Comparison of ENCODE assay signal across 21 mouse cellular contexts in the genomic region with DNA sequence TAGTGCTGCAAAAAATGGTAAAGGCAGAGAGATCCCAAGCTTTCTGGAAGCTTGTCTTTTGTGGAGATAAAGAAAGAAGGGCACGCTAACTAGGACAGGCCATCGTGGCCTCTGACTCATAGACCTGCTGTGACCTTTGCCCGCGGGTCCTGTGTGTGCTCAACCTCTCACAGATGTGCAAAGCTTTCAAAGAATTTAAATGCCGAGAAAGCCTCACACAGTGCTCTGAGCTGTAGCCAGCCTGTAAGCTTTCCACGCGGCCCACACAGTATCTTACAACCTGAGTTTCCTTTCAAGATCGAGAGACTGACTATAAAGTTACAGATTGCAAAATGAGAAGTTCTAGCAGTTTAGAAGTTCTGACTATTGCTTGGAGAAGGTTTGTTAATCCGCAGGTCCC. TPM values are rescaled to one million over a fixed set of nuclear protein-coding genes. Genes with fewer than 3 reads are reported as not detected.
DNase-seq lines count a peak whose midpoint lies in the region; ATAC-seq and TF ChIP-seq lines count a peak whose summit lies in the region.
"Had no signal": no experiment of that assay in that cellular context is flagged by ENCODE, and none has a peak within 500 bp of the region (broad histone marks: within the 10 kb centered on the region; RNA-seq: fewer than 3 reads in every experiment).

No protein-coding gene starts in this region.

- no peaks in the 10 kb centered on the region for H3K79me2 ChIP-seq in heart, adult 2 months (replicated peaks; ENCODE audit: control insufficient read depth, insufficient read depth, low read length)

- intact Hi-C loops in gastrocnemius, adult 2 months (cut with DNase I) = no loop called here
- intact Hi-C loops in heart, adult 2 months (cut with DNase I) = no loop called here
- intact Hi-C loops in heart, postnatal 14 days (cut with DNase I) = no loop called here

- no peak for TF ChIP-seq EP300 in heart, adult 2 months (IDR thresholded peaks at IDR 0.05; ENCODE audit: insufficient read depth, low read depth, low read length)

- no peak for ATAC-seq in midbrain, embryonic 11.5 days (ENCODE audit: low FRiP score)
- no peak for ATAC-seq in midbrain, embryonic 16.5 days
- ATAC-seq: midbrain, embryonic 13.5 days had no signal

- no peak overlapping the region for H3K27ac ChIP-seq in gastrocnemius, adult 2 months
- no peak overlapping the region for H3K27ac ChIP-seq in midbrain, embryonic 11.5 days (ENCODE audit: low read depth, low read length)
- H3K27ac ChIP-seq in midbrain, embryonic 16.5 days (ENCODE audit: low read length) = no peak overlapping the region
- peak overlapping the region; percentile 54 for H3K27ac ChIP-seq in small intestine, adult 2 months (ENCODE audit: insufficient read depth, low read depth, low read length)
- H3K27ac ChIP-seq in heart, adult 2 months = no peak overlapping the region
- H3K27ac ChIP-seq: forebrain, embryonic 15.5 days; heart, embryonic 10.5 days; hindbrain, embryonic 12.5 days; kidney, postnatal 0 days; limb, embryonic 15.5 days; lung, embryonic 15.5 days; midbrain, embryonic 13.5 days had no signal

- WGBS in midbrain, embryonic 11.5 days = 38% methylated on average over 9 of the region's 9 CpGs
- 37% methylated on average over 9 of the region's 9 CpGs for whole genome bisulfite sequencing in midbrain, embryonic 16.5 days
- 23% methylated on average over 9 of the region's 9 CpGs for WGBS in small intestine, adult 2 months
- 62% methylated on average over 9 of the region's 9 CpGs for WGBS in heart, adult 2 months

- TF ChIP-seq POLR2A in small intestine, adult 2 months (IDR thresholded peaks at IDR 0.05; ENCODE audit: low read depth, low read length) = no peak
- no peak for TF ChIP-seq POLR2A in heart, adult 2 months (IDR thresholded peaks at IDR 0.05; ENCODE audit: insufficient read depth, low read depth, low read length)

- H3K9ac ChIP-seq in midbrain, embryonic 11.5 days (ENCODE audit: low read length) = no peak overlapping the region
- no peak overlapping the region for H3K9ac ChIP-seq in midbrain, embryonic 16.5 days (ENCODE audit: low read depth, low read length)
- no peak overlapping the region for H3K9ac ChIP-seq in heart, adult 2 months (ENCODE audit: low read depth, low read length)
- H3K9ac ChIP-seq: forebrain, embryonic 15.5 days; hindbrain, embryonic 12.5 days; limb, embryonic 15.5 days; lung, embryonic 15.5 days; midbrain, embryonic 13.5 days had no signal

- no peaks in the 10 kb centered on the region for H3K36me3 ChIP-seq in midbrain, embryonic 11.5 days (ENCODE audit: control insufficient read depth, insufficient read depth, low read length)
- no peaks in the 10 kb centered on the region for H3K36me3 ChIP-seq in midbrain, embryonic 16.5 days (ENCODE audit: control insufficient read depth, insufficient read depth, low read length)
- H3K36me3 ChIP-seq in small intestine, adult 2 months (ENCODE audit: control insufficient read depth, insufficient read depth, low read length) = no peaks in the 10 kb centered on the region
- H3K36me3 ChIP-seq in heart, adult 2 months (ENCODE audit: control insufficient read depth, insufficient read depth, low read length) = no peaks in the 10 kb centered on the region
- H3K36me3 ChIP-seq: forebrain, embryonic 15.5 days; heart, embryonic 10.5 days; hindbrain, embryonic 12.5 days; limb, embryonic 15.5 days; lung, embryonic 15.5 days; midbrain, embryonic 13.5 days had no signal

- no peak overlapping the region for H3K4me3 ChIP-seq in gastrocnemius, adult 2 months
- no peak overlapping the region for H3K4me3 ChIP-seq in midbrain, embryonic 11.5 days (ENCODE audit: low read depth, low read length)
- no peak overlapping the region for H3K4me3 ChIP-seq in midbrain, embryonic 16.5 days (ENCODE audit: low read depth, low read length)
- no peak overlapping the region for H3K4me3 ChIP-seq in small intestine, adult 2 months (ENCODE audit: low read depth, low read length)
- H3K4me3 ChIP-seq in heart, adult 2 months = no peak overlapping the region
- H3K4me3 ChIP-seq: forebrain, embryonic 15.5 days; heart, embryonic 10.5 days; hindbrain, embryonic 12.5 days; limb, embryonic 15.5 days; lung, embryonic 15.5 days; midbrain, embryonic 13.5 days; myocyte had no signal

- no peak overlapping the region for H3K4me2 ChIP-seq in midbrain, embryonic 11.5 days
- no peak overlapping the region for H3K4me2 ChIP-seq in midbrain, embryonic 16.5 days (ENCODE audit: low read length)
- H3K4me2 ChIP-seq: forebrain, embryonic 15.5 days; hindbrain, embryonic 12.5 days; limb, embryonic 15.5 days; lung, embryonic 15.5 days; midbrain, embryonic 13.5 days had no signal

- H3K9me3 ChIP-seq in midbrain, embryonic 11.5 days (ENCODE audit: control insufficient read depth, low read length) = no peaks in the 10 kb centered on the region
- H3K9me3 ChIP-seq in midbrain, embryonic 16.5 days (replicated peaks; ENCODE audit: control insufficient read depth, low read length, poor library complexity, severe bottlenecking) = no peaks in the 10 kb centered on the region
- H3K9me3 ChIP-seq: forebrain, embryonic 15.5 days; heart, embryonic 10.5 days; hindbrain, embryonic 12.5 days; limb, embryonic 15.5 days; lung, embryonic 15.5 days; midbrain, embryonic 13.5 days had no signal

- no peak for TF ChIP-seq CTCF in gastrocnemius, adult 2 months (IDR thresholded peaks at IDR 0.05)
- no peak for TF ChIP-seq CTCF in small intestine, adult 2 months (IDR thresholded peaks at IDR 0.05; ENCODE audit: extremely low read depth, insufficient read length, insufficient replicate concordance, low read depth, low read length)
- no peak for TF ChIP-seq CTCF in heart, adult 2 months (IDR thresholded peaks at IDR 0.05)

- no peaks in the 10 kb centered on the region for H3K4me1 ChIP-seq in midbrain, embryonic 11.5 days (ENCODE audit: control insufficient read depth, insufficient read depth, low read length)
- no peaks in the 10 kb centered on the region for H3K4me1 ChIP-seq in midbrain, embryonic 16.5 days (ENCODE audit: control insufficient read depth, insufficient read depth, low read length)
- peaks cover 25% of the 10 kb centered on the region for H3K4me1 ChIP-seq in small intestine, adult 2 months (ENCODE audit: control insufficient read depth, insufficient read depth, insufficient read length, low read length)
- H3K4me1 ChIP-seq in heart, adult 2 months (ENCODE audit: control insufficient read depth, insufficient read depth, low read length) = 0 out of 2 replicates have a peak, but pooled peaks cover 1% of the 10 kb centered on the region

- DNase-seq in gastrocnemius, adult 2 months = peak; percentile 5
- no peak for DNase-seq in gastrocnemius, postnatal 10 days
- DNase-seq in midbrain, embryonic 11.5 days (ENCODE audit: low spot score, missing footprints) = peak; percentile 76
- peak; percentile 63 for DNase-seq in brain, adult 2 months (ENCODE audit: low read depth, low spot score)
- DNase-seq in heart, adult 2 months = no peak
- no peak for DNase-seq in heart, postnatal 14 days
- DNase-seq: B cell, adult 2 months; layer of hippocampus, postnatal 36 days; right cerebral cortex, postnatal 14 days; thymus, adult 2 months had no signal

- no peaks in the 10 kb centered on the region for H3K27me3 ChIP-seq in midbrain, embryonic 11.5 days (ENCODE audit: control insufficient read depth, insufficient read depth, low read length)
- H3K27me3 ChIP-seq in midbrain, embryonic 16.5 days (ENCODE audit: control insufficient read depth, insufficient read depth, low read depth, low read length) = no peaks in the 10 kb centered on the region
- no peaks in the 10 kb centered on the region for H3K27me3 ChIP-seq in small intestine, adult 2 months (ENCODE audit: control insufficient read depth, insufficient read depth, low read length)
- H3K27me3 ChIP-seq in heart, adult 2 months (ENCODE audit: control insufficient read depth, insufficient read depth, low read length) = no peaks in the 10 kb centered on the region
- H3K27me3 ChIP-seq: forebrain, embryonic 15.5 days; hindbrain, embryonic 12.5 days; limb, embryonic 15.5 days; lung, embryonic 15.5 days; midbrain, embryonic 13.5 days had no signal

RNA-seq across cellular contexts. Expression of a gene that starts 12.0 kb away (rescaled TPM):
- 10 to 100 TPM; 12.5 to 26.8 TPM for total RNA-seq in gastrocnemius, adult 2 months (2021)
- 10 to 100 TPM; 35.7 to 42.7 TPM for total RNA-seq in gastrocnemius, postnatal 10 days (2021)
- polyA plus RNA-seq in midbrain, embryonic 11.5 days (2014; fragmentation: Nextera tagmentation; extraction: Ambion mirVana) = 20.5 and 21.9 TPM in 2 replicates
- polyA plus RNA-seq in midbrain, embryonic 16.5 days (2015; fragmentation: Nextera tagmentation; extraction: Ambion mirVana) = 51.6 and 53.4 TPM in 2 replicates
- polyA plus RNA-seq in small intestine, adult 2 months (2012; rRNA removed) = 4.7 and 13.1 TPM in 2 replicates
- total RNA-seq in heart, adult 2 months (2021) = 10 to 100 TPM; 12.7 to 29.3 TPM
- 19.1 and 24.5 TPM in 2 replicates for polyA plus RNA-seq in heart, adult 2 months (2012; rRNA removed)
- 10 to 100 TPM; 20.9 to 26.6 TPM for total RNA-seq in heart, postnatal 14 days (2021)

RNA-seq across cellular contexts. Expression of a gene that starts 14.4 kb away (rescaled TPM):
- total RNA-seq in gastrocnemius, adult 2 months (2021) = 1 to 10 TPM; 4.9 to 5.1 TPM
- 1 to 10 TPM; 5.9 to 6.7 TPM for total RNA-seq in gastrocnemius, postnatal 10 days (2021)
- polyA plus RNA-seq in midbrain, embryonic 11.5 days (2014; fragmentation: Nextera tagmentation; extraction: Ambion mirVana) = 9.2 and 9.5 TPM in 2 replicates
- polyA plus RNA-seq in midbrain, embryonic 16.5 days (2015; fragmentation: Nextera tagmentation; extraction: Ambion mirVana) = 16.1 and 17.9 TPM in 2 replicates
- 124 and 160 TPM in 2 replicates for polyA plus RNA-seq in small intestine, adult 2 months (2012; rRNA removed)
- 1 to 10 TPM; 5.6 to 6.2 TPM for total RNA-seq in heart, adult 2 months (2021)
- polyA plus RNA-seq in heart, adult 2 months (2012; rRNA removed) = 10.9 and 12.9 TPM in 2 replicates
- total RNA-seq in heart, postnatal 14 days (2021) = 1 to 10 TPM; 5.5 to 5.6 TPM

RNA-seq across cellular contexts. Expression of a gene that starts 44.8 kb away (rescaled TPM):
- 1 to 10 TPM; 3.0 to 3.9 TPM for total RNA-seq in gastrocnemius, adult 2 months (2021)
- total RNA-seq in gastrocnemius, postnatal 10 days (2021) = 10 to 100 TPM; 24.1 to 27.2 TPM
- polyA plus RNA-seq in midbrain, embryonic 11.5 days (2014; fragmentation: Nextera tagmentation; extraction: Ambion mirVana) = 34.5 and 37.1 TPM in 2 replicates
- 126 and 129 TPM in 2 replicates for polyA plus RNA-seq in midbrain, embryonic 16.5 days (2015; fragmentation: Nextera tagmentation; extraction: Ambion mirVana)
- 4.7 and 5.3 TPM in 2 replicates for polyA plus RNA-seq in small intestine, adult 2 months (2012; rRNA removed)
- 1 to 10 TPM; 3.8 to 4.5 TPM for total RNA-seq in heart, adult 2 months (2021)
- 6.9 and 7.1 TPM in 2 replicates for polyA plus RNA-seq in heart, adult 2 months (2012; rRNA removed)
- total RNA-seq in heart, postnatal 14 days (2021) = 1 to 10 TPM; 7.4 to 8.6 TPM
- total RNA-seq: common myeloid progenitor, adult 5-6 weeks had no signal

Comparison
In these comparisons a context has a peak if more than half of its experiments do, and no peak if none do; other contexts are left out.
1. DNase-seq: peak in gastrocnemius, adult 2 months (single experiment), midbrain, embryonic 11.5 days (single experiment) and brain, adult 2 months (single experiment); none in gastrocnemius, postnatal 10 days (single experiment), heart, adult 2 months (0 of 2) and heart, postnatal 14 days (0 of 2).